Mouse (Mus musculus) left cerebral cortex, postnatal 36 days (tissue): ENCODE data around the gene Sprr3. TPM values are rescaled to one million over a fixed set of nuclear protein-coding genes. Genes with fewer than 3 reads are reported as not detected.
"Not testable (repeated sequence)": the region's sequence is repeated elsewhere in the genome, so short reads cannot be mapped to it uniquely, and the experiment has no call there.

Experiments
- DNase-seq, 2 experiments: peaks; one replicate each; pipeline ENCODE4 v3.0.0; 2021 to 2022; ENCODE audit warnings: low spot score in 2 of 2, mixed read lengths in 1 of 2
- intact Hi-C: fragments of 180-260 bp; cut with DNase I; formaldehyde crosslinking; loops from one replicate; pipeline ENCODE4 v1.15.1; 2025
- total RNA-seq, 2 experiments: library from RNA; stranded (reverse); gene quantifications; 2 replicates each; pipeline ENCODE4 v1.2.3; 2021

Gene Sprr3
- total RNA-seq, result not detected

- no peak for DNase-seq
- intact Hi-C loops, result no loop called here
Observed at GRCm38 (mm10) chr3:92458620-92459019, at the start of gene Sprr3. TSS of gene Sprr3 (minus strand) at chr3:92458720.

GRCm38 (mm10) chr3:92508185-92508584 is 49.7 kb upstream of the Sprr3 start:
- no peak for DNase-seq
- intact Hi-C loops, result no loop called here

- intact Hi-C loops, result no loop called here
- no peak for DNase-seq
Observed at GRCm38 (mm10) chr3:92503528-92503927, 45.0 kb upstream of the Sprr3 start.

GRCm38 (mm10) chr3:92500393-92500792 is 41.9 kb upstream of the Sprr3 start, which contains the start of gene Sprr4:
TSS of gene Sprr4 (minus strand) at chr3:92500493.
- intact Hi-C loops, result no loop called here
- DNase-seq, result no peak

- DNase-seq, intact Hi-C loops: not testable (repeated sequence)
Observed at GRCm38 (mm10) chr3:92490262-92490661, 31.7 kb upstream of the Sprr3 start.

GRCm38 (mm10) chr3:92486307-92486706 is 27.8 kb upstream of the Sprr3 start:
- no peak for DNase-seq
- intact Hi-C loops, result no loop called here

GRCm38 (mm10) chr3:92485863-92486262 is 27.3 kb upstream of the Sprr3 start, which contains the start of gene Sprr1a:
TSS of gene Sprr1a (minus strand) at chr3:92485895.
- DNase-seq, result no peak
- intact Hi-C loops, result no loop called here

- intact Hi-C loops, result not testable (repeated sequence)
Observed at GRCm38 (mm10) chr3:92481249-92481648, 22.7 kb upstream of the Sprr3 start.

GRCm38 (mm10) chr3:92470111-92470510 is 11.6 kb upstream of the Sprr3 start:
- intact Hi-C loops, result no loop called here
- DNase-seq, result no peak

More at GRCm38 (mm10) chr3:92481249-92481648, 22.7 kb upstream of the Sprr3 start:
- not testable (repeated sequence) for DNase-seq

- intact Hi-C loops, result no loop called here
- no peak for DNase-seq
Observed at GRCm38 (mm10) chr3:92467424-92467823, 8.9 kb upstream of the Sprr3 start.

- DNase-seq, result no peak
- intact Hi-C loops, result no loop called here
Observed at GRCm38 (mm10) chr3:92466576-92466975, 8.1 kb upstream of the Sprr3 start.

- DNase-seq, result no peak
- intact Hi-C loops, result no loop called here
Observed at GRCm38 (mm10) chr3:92455151-92455550, 3.4 kb downstream of the Sprr3 start.

GRCm38 (mm10) chr3:92440177-92440576 is 18.3 kb downstream of the Sprr3 start:
- intact Hi-C loops, result no loop called here
- DNase-seq, result no peak

- DNase-seq, result no peak
- intact Hi-C loops, result no loop called here
Observed at GRCm38 (mm10) chr3:92438689-92439088, 19.8 kb downstream of the Sprr3 start, which contains the start of gene Sprr1b. TSS of gene Sprr1b (minus strand) at chr3:92438789.

GRCm38 (mm10) chr3:92432282-92432681 is 26.2 kb downstream of the Sprr3 start, which contains the start of gene Sprr2k:
TSS of gene Sprr2k (plus strand) at chr3:92432582.
- intact Hi-C loops, result no loop called here

GRCm38 (mm10) chr3:92429323-92429722 is 29.2 kb downstream of the Sprr3 start, which contains the start of gene Gm9774:
TSS of gene Gm9774 (minus strand) at chr3:92429423.
- no peak for DNase-seq

More at GRCm38 (mm10) chr3:92432282-92432681, 26.2 kb downstream of the Sprr3 start, which contains the start of gene Sprr2k:
- DNase-seq, result no peak

GRCm38 (mm10) chr3:92417782-92418181 is 40.7 kb downstream of the Sprr3 start, which contains the start of gene Sprr2j-ps:
TSS of gene Sprr2j-ps (plus strand) at chr3:92418082.
- no peak for DNase-seq
- intact Hi-C loops, result no loop called here

More at GRCm38 (mm10) chr3:92429323-92429722, 29.2 kb downstream of the Sprr3 start, which contains the start of gene Gm9774:
- intact Hi-C loops, result no loop called here

GRCm38 (mm10) chr3:92407691-92408090 is 50.8 kb downstream of the Sprr3 start, which contains the start of gene Sprr2i:
TSS of gene Sprr2i (plus strand) at chr3:92407991.
- intact Hi-C loops, result no loop called here
- DNase-seq, result no peak
